Mouse (Mus musculus) lung, postnatal 10 days (tissue): ENCODE data around the gene Ctbp2.

Experiments
- DNase-seq: peaks from one replicate; pipeline ENCODE4 v3.0.0; 2021

Ctbp2 gene

DNA sequence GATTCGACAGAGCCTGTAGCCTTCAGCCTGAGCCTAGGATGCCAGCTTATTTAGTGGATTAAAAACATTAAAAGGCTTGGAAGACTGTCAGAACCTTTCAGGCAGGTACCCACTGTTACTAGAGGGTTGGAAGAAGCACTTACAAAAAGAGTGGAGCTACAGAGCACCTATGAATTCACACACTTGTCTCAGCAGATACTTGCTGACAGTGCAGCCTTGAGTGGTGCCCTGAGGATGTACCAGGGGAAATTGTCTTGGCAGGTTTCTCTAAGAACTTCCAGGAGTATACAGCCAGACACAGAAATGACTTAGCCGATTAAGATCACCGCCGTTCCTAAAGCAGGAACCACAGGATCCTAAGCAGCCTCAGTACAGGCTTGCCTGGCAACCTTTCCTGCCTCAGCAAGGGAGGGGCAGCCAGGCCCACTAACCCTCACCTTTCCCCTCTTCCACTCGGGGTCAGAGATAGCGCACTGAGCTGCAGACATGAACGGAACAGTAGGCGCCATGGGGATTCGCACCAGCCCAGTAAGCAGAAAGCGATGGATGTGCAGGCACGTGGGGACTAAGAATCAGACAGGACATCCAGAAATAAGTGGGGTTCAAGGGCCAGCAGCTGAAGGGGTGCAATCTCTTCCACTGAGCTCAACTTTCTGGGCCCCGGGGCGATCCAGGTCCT is 40.1 kb downstream of the Ctbp2 start:
- no peak for DNase-seq

DNA sequence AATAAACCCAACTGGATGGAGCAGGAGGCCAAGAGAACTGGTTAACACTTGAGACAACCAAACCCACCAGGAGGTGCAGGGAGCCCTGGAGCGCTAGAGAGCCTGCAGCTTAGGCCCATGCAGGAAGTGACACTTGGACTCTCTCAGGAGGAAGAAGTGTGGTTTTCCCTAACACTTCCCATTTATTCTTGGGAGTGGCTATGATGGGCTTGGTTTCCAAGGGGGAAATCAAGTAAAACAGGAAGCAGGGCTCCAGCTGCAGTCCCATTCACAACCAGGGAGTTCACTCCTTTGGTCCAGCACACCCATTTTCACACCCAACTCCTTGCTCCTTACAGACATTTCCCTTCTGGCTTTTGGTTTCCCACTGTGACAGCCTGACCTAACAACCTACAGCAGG is 45.2 kb downstream of the Ctbp2 start:
- no peak for DNase-seq

DNA sequence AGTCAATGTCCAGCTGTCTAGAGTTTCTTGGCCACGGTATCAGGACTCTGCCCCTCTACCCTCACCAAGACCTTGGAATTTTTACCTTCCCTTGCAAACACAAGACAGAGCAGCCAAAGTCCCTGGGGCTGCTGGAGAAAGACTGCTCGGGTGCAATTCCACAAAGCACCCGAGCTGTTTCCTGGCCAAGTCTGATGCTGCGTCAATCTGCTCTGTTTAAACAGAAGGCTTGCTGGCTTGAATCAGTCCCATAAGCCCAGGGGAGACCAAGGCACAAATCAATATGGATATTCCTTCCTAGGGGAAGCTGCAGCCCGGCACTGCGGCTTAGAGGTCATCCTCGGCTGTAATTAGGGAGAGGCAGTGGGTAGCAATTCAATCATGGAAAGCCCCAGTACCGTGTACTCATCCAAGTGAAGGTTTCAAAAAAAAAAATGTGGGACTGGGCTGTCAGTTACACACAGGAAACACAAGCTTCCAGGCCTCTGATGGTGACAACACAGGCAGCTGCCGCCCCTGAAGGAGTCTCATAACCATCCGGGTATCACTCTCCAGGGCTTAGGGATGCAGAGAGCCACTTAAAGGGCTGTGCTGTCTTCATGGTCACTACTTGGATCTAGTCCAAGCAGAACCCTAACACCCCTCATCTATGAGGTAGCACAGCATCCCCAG is 49.6 kb downstream of the Ctbp2 start:
- no peak for DNase-seq

DNA sequence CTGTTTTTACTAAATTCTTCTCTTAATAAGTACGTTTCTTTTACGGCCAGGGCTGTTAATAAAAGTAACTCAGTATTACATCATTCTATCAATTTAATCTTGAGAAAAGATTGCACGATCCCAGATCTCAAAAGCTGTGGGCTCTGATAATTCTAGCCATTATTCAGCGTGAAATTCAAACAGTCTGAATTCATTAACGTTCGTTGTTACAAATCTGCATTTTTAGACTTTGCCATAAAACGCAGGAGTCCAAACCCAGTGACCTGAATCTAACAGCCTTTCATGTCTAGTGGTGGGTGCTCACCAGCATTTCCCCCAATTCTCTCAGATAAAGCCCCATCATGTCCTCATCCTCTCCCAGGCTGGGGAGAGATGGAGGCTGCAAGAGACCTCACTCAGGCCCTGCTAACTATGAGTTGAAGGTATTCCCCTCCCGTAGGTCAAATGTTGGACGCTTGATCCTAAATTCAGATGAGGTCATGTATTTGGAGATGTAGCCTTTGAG is 51.0 kb downstream of the Ctbp2 start:
- no peak for DNase-seq

DNA sequence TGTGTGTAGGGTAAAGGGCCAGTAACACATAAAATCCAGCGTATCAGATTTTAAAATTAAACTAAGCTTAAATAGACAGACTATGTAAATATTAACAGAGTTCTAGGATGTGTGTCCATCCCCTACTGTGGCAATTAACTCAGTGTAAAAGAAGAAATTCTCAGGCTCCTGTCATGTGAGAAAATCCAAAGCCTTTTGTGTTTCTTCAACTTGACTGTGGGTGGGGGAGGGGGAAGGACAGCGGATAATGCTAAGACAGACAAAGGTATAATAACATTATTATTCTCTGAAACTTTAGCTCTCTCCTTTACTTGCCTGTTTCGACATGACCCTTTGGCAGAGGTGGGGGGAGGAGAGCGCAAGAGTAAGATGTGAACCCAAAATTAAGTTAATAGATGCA is 51.6 kb downstream of the Ctbp2 start:
- no peak for DNase-seq

DNA sequence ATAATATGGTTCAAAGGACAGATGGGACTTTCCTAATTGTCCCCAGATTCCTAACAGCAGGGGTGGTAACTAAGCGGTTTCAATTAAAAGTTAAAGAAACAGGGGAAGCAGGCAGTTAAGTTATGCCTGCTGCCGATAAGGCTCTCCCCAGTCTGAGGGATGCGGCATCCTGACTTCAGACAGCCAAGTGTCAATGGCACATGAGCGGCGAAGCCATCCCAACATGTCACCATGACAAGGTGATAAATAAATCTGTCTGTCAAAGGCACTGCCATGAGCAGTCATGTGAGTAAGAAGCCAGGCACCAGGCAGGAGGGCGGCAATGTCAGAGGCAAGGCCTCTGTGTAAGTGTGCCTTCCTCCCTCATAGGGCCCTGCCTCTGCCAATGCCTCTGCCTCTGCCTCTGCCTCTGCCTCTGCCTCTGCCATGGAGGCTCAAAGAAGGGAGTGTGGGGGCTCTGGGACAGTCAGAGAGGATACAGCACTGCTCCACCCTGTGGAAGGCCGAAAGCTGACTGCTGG is 56.8 kb downstream of the Ctbp2 start:
- no peak for DNase-seq

DNA sequence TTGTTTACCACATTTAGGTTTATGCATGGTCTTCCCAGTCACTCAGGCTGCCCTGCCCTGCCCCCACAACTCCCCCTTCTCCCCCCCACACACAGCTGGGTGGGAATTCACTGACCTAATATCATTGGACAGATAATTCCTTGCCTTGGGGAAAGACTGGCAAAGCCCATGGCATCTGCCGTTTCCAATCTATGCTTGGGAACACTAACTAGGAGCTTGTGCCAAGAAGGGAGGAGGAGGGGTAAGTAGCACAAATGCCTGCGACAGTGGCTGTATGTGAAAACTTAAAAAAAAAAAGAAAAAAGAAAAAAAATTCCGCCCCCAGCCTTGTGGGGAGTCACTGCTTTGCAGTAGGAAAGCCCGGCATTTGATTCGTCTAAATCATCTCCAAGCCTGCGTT is 57.4 kb downstream of the Ctbp2 start:
- DNase-seq: peak; percentile 40

DNA sequence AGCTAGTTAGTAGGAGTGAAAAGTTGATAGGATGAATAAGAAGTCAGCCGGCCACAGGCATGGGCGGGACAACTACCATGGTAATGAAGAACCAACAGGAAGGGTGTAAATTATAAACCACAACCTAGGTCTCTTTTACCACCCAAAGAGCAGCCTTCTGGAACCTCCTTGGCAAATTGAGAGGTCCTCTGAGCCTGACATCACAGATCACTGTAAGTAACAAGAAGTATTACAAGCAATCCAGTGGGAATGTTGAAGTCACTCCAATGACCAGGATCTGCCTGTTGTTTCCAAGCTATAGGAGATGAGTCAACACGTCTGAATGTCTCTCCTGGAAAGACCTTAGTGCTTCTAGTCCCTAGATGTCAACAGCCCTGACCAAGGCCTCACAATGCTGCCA is 62.1 kb downstream of the Ctbp2 start:
- no peak for DNase-seq

DNA sequence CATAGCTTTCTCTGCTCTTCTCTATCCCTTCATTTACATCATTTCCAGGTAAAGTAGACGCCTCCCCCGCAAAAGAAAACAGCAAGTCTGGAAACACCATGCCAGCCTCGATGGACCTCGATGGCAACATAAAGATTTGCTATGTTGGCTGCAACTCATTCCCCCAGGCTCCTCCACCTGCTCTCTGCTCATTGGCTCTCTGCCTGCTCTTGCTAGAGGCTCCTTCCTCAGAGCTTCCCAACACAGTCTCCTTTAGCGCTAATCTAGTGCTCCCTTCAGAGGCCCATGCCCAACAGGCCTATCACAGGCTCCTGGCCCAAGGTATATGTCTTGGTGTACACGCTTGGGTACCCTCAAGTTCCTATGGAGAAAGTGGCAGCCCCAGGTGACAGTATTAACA is 64.0 kb downstream of the Ctbp2 start:
- no peak for DNase-seq

DNA sequence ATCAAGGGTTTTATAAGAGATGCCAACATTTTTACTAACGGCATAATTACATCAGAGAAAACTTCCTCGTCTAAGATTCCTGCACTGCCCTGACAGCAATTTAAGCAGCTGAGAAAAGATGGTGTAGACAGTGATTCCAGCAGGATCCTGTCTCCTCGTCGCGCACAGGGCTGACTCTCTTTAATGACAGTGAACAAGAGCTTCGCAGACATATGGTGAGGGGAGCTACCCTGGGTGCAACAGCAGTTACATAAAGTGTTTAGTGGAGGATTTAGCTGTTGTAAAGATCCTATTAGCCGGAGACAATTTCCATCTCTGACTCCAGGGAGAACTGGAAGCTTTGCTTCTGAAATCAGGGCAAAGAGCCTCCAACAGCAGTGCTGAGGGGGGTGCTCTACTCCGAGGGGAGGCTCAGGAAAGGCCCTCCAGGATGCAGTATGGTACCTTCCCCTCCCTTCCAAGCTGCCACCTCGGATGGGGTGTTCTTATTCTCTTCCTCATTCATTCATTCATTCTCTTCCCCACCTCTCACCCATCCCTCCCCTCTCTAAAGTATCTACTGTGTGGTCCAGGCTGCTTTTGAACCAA is 64.5 kb downstream of the Ctbp2 start:
- no peak for DNase-seq

DNA sequence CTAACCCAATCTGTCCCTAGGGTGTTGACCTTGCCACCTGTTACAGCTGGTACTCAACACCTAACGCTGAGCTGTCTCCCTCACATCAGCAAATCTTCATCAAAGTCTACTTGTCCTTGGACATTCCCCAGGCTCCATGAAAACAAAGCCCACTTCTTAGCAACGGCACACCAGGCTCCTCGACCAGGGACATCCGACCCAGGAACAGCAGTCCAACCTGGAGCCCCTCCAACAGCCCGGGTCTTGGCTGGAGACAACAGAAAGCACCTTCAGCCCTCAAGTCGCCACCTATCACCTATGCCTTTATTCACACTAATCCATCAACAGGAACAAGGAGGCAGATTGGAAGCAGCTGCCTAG is 65.0 kb downstream of the Ctbp2 start:
- DNase-seq: peak; percentile 27

DNA sequence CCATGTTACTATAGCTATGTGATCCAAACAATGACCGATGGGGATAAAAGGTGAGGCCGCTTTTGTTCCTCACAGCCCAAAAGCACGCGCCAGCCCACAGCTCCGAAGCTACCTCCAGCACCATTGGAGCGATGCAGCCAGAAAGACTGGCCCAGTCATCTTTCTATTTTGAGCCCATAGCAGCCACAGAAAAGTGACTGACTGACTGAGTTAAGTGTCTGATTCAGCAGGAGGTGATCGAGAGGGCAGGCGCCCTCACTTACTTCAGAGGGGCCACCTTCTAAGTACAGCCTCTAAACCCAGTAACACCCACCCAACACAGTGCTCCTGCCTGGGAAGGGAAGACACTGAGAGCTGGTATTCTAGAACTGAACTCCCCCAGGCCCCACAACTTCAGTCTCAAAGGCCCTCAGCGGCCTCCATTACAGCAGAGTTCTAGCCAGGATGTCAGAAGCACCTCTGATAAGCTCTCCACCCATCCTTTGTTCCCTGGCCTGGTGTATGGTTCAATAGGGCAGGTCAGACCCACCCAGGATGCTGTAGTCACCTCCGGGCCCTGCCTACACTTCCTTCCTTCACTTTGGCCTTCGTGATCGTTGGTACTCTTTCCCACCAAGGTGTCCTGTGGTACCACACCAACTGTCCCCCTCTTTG is 65.5 kb downstream of the Ctbp2 start:
- no peak for DNase-seq

DNA sequence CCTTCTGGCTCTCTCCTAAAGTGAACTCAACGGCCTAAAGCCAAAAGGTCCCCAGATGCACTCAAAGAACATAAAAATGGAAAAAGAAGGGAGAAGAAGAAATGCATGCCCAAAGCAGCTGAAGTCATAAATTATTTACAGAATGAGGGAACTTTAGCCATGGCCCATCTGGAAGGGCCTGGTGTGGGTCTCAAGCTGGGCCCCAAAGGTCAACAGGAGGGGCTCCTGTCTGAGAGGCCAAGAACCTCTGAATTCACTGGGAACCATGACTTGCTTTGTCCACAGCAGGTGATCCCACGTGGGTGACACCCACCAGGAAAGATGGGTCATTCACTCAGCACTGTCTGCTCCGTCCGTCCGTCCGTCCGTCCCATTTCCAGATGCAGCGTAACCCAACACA is 67.2 kb downstream of the Ctbp2 start:
- no peak for DNase-seq

DNA sequence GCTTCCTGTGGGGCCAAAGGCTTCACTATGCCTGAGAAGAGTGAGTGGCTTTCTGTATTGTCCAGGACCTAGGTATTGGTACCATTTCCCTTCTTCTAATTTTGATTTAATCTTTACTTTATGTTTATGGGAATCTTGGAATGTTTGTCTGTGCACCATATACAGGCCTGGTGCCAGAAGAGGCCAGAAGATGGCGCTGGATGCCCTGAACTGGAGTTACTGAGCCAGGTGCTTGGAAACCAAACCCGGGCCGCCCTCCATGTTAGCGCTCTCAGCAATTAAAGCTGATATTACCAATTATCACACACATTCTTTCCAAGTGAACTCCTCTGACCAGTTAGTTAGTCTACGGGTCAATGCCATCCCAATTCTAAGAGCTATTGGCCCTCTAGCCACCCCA is 69.7 kb downstream of the Ctbp2 start:
- no peak for DNase-seq

DNA sequence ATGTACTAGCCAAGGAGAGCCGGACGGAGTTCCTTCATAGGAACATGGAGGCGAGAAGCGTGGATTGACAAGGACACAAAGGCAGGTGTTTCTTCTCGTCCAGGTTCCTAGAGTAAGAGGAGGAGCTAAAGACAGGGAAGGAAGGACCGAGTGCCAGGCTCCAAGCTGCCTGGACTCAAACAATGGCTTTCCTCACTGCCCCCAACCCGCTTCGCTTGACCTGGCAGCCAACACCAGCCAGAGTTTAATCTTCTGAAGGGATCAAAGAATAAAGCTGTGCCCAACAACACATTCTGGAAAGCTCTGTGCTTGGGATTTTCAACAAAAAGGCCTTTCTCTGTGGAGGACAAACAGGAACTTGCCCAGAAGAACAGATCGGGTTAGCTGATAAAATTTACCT is 70.4 kb downstream of the Ctbp2 start:
- DNase-seq: peak; percentile 32

DNA sequence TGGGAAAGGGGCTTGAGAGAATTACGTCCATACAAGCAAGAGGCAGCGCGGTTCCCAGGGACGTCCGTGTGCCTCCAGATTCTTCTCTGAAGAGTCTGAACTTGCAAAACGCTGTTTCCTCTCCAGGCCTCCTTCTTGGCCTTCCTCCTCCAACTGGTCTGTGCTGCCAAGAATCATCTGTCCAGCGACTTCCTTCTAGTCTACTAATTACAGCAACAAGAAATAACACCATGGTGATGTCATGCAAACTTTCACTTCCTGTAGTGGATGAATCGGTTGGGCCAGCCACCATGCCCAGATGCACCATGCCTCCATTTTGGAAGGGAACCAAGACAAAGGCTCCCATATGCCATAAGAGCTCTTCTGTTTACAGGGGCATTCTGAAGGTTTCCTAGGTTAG is 71.3 kb downstream of the Ctbp2 start:
- peak; percentile 86 for DNase-seq

DNA sequence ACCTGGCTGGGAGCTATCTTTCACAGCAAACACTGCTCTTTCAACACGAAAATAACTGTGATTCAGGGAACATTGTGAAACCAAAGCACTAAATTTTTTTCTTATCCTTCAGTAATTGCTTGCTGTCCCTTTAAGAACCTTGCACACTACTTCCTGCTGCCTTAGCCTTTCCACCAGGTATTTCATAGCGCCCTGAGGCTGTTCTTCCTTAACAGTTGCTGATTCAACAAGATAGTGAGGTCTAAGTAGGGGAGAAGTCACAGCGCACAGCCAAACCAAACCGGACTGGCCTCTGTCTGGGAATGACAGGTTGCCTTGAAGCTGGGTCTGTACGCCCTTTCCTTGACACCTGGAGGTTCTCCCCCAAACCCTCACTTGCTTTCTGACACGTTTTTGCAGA is 73.5 kb downstream of the Ctbp2 start:
- DNase-seq: no peak

DNA sequence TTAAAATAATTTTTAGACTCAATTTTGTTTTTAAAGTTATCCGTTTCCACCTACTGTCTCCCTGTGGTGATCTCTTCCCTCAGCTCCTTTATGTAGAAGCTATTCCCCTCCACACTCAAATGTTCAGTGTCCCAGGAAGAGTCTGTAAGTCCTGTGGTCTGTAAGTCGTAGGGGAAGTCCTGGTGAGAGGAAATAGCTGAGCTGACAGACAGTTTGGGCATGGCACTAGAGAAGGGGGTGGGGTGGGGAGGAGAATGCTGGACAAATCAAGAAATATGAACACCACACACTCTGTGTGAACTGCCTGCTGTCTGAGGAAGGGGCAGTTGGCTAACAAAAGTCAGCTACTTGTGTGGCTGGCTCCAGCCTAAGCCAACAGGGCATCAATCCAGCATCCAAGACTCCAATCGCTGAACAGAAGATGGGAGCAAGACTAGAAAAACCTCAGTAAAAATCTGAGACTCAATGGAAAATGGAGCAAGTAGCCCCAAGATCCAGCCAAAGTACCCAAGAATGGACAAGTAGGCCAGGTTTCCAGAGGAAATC is 76.0 kb downstream of the Ctbp2 start:
- DNase-seq: no peak

DNA sequence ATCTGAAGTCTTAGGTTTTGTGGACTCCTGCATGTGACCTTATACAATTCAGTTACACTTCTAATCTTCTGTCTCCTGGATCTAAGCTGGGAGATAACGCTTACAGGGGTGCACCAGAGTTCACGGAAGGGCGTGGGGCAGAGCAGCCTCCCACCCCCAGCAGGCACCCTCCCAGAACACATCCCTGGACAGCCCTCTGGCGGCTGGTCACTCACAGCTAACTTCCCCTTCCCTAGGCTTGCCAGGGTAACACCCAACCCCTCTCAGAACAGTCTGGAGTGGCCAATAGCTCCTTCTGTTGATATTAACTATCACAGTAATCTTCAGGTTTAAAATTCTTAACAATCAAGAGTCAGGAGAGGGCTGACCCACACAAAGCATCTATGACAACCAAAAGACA is 76.9 kb downstream of the Ctbp2 start:
- peak; percentile 78 for DNase-seq

DNA sequence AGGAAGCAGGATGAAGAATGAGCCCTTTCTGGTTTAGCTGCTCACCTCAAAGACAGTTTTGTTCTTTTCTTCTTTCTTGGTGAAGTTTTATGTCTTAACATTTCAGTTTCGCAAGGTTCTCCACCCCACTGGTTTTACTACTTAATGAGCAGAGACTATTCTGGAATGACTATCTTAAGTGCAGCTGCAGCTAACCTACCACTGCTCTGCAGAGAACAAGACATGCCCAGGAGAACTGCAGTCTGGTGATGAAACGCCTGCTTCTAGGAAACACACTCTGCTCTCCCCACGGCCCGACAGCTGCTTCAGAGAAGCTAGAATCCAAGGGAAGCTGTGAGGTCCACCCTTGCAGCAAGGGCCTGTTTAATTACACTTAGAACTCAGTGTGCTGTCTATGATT is 79.4 kb downstream of the Ctbp2 start:
- no peak for DNase-seq

DNA sequence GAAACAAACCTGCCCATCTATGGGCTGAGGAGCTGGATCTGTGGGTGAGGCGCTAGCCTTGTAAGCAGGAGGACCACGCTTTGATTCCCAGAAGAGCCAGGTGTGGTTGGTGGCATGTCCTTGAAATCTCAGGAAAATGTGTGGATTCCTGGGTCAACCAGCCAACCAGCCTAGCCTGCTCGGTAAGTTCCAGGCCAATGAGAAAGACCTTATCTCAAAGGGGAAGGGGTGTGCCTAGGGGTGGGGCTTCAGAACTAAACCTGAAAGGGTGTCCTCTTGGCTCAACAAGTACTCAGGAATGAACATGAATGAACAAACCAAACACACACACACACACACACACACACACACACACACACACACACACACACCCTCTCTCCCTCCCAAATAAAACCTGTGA is 82.4 kb downstream of the Ctbp2 start:
- DNase-seq: peak; percentile 78

DNA sequence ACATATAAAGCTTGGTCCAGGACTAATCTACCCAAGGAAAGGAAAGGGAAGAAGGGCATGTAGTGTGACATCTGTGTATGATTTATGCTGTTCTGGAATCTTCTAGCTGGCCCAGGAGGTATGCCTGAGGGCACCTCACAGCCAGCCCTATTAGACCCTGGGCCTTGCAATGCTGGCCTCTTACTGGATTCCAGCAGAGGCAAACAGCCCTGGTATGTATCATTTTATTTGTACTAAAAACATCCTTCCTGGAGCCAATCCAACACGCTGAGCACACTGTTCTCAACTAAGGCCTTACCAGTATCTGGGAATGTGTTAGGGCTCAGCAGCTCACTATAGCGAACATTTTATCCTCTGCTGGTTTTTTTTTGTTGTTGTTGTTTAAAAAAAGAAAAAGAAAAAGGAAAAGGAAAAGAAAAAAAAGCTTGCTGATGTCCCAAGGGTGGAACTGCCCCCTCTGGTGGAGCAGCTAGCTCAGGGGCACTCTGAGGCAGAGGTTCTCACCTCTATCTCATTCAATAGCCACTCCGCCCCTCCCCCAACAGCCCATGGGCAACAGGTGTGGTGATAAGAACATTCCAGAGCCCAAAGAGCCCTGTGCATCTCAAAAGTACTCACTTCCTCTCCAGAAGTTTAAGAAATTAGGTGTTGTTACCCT is 83.3 kb downstream of the Ctbp2 start:
- peak; percentile 62 for DNase-seq
